Mouse (Mus musculus): ENCODE measurements around the gene Dclk1. TPM values are rescaled to one million over a fixed set of nuclear protein-coding genes. Genes with fewer than 3 reads are reported as not detected.

Dclk1 gene
- polyA plus RNA-seq, 1 experiment from 2014 or later: 24.5 TPM

- H3K4me3 ChIP-seq (ENCODE audit: low read length): no peak overlapping the region
- WGBS: 96% methylated on average over 6 of the region's 6 CpGs
- H3K4me1 ChIP-seq (ENCODE audit: control insufficient read depth, insufficient read depth, low read length): no peaks in the 10 kb centered on the region
- no peaks in the 10 kb centered on the region for H3K36me3 ChIP-seq (ENCODE audit: control insufficient read depth, insufficient read depth, low read length)
- H3K27me3 ChIP-seq (ENCODE audit: control insufficient read depth, insufficient read depth, low read length): no peaks in the 10 kb centered on the region
- H3K9me3 ChIP-seq (ENCODE audit: control insufficient read depth, low read length): no peaks in the 10 kb centered on the region
- no peak for ATAC-seq (ENCODE audit: low FRiP score, low TSS enrichment)
- no peak overlapping the region for H3K27ac ChIP-seq (ENCODE audit: low read depth, low read length)
- no peak overlapping the region for H3K4me2 ChIP-seq (replicated peaks; ENCODE audit: low read depth, low read length)
- H3K9ac ChIP-seq (ENCODE audit: low read depth, low read length): no peak overlapping the region
Observed at GRCm38 (mm10) chr3:55378591-55378990, 136.4 kb downstream of the Dclk1 start.

GRCm38 (mm10) chr3:55380471-55380870 is 138.3 kb downstream of the Dclk1 start:
- no peaks in the 10 kb centered on the region for H3K9me3 ChIP-seq (ENCODE audit: control insufficient read depth, low read length)
- H3K27me3 ChIP-seq (ENCODE audit: control insufficient read depth, insufficient read depth, low read length): no peaks in the 10 kb centered on the region
- no peak overlapping the region for H3K27ac ChIP-seq (ENCODE audit: low read depth, low read length)
- H3K4me2 ChIP-seq (replicated peaks; ENCODE audit: low read depth, low read length): no peak overlapping the region
- 44% methylated on average over 9 of the region's 9 CpGs for WGBS
- ATAC-seq (ENCODE audit: low FRiP score, low TSS enrichment): no peak
- H3K4me3 ChIP-seq (ENCODE audit: low read length): no peak overlapping the region
- no peaks in the 10 kb centered on the region for H3K36me3 ChIP-seq (ENCODE audit: control insufficient read depth, insufficient read depth, low read length)
- no peaks in the 10 kb centered on the region for H3K4me1 ChIP-seq (ENCODE audit: control insufficient read depth, insufficient read depth, low read length)
- H3K9ac ChIP-seq (ENCODE audit: low read depth, low read length): no peak overlapping the region

- H3K27ac ChIP-seq (ENCODE audit: low read depth, low read length): no peak overlapping the region
- no peak for ATAC-seq (ENCODE audit: low FRiP score, low TSS enrichment)
Observed at GRCm38 (mm10) chr3:55392605-55393004, 150.4 kb downstream of the Dclk1 start.

GRCm38 (mm10) chr3:55393549-55393948 is 151.4 kb downstream of the Dclk1 start:
- no peak overlapping the region for H3K4me2 ChIP-seq (replicated peaks; ENCODE audit: low read depth, low read length)
- H3K4me1 ChIP-seq (ENCODE audit: control insufficient read depth, insufficient read depth, low read length): no peaks in the 10 kb centered on the region
- H3K27ac ChIP-seq (ENCODE audit: low read depth, low read length): no peak overlapping the region
- 84% methylated on average over 3 of the region's 3 CpGs for WGBS
- H3K27me3 ChIP-seq (ENCODE audit: control insufficient read depth, insufficient read depth, low read length): no peaks in the 10 kb centered on the region
- no peak for ATAC-seq (ENCODE audit: low FRiP score, low TSS enrichment)
- no peak overlapping the region for H3K4me3 ChIP-seq (ENCODE audit: low read length)
- H3K9ac ChIP-seq (ENCODE audit: low read depth, low read length): no peak overlapping the region
- no peaks in the 10 kb centered on the region for H3K9me3 ChIP-seq (ENCODE audit: control insufficient read depth, low read length)
- no peaks in the 10 kb centered on the region for H3K36me3 ChIP-seq (ENCODE audit: control insufficient read depth, insufficient read depth, low read length)

More at GRCm38 (mm10) chr3:55392605-55393004, 150.4 kb downstream of the Dclk1 start:
- Histone ChIP-seq H3K4me1 (ENCODE audit: control insufficient read depth, insufficient read depth, low read length) (no peaks in the 10 kb centered on the region), H3K4me2 (replicated peaks; ENCODE audit: low read depth, low read length) (no peak overlapping the region), H3K36me3 (ENCODE audit: control insufficient read depth, insufficient read depth, low read length) (no peaks in the 10 kb centered on the region), H3K9ac (ENCODE audit: low read depth, low read length) (no peak overlapping the region), H3K4me3 (ENCODE audit: low read length) (no peak overlapping the region), H3K27me3 (ENCODE audit: control insufficient read depth, insufficient read depth, low read length) (no peaks in the 10 kb centered on the region), H3K9me3 (ENCODE audit: control insufficient read depth, low read length) (no peaks in the 10 kb centered on the region)
- 65% methylated on average over 3 of the region's 3 CpGs for WGBS

- Histone ChIP-seq H3K4me1 (ENCODE audit: control insufficient read depth, insufficient read depth, low read length) (no peaks in the 10 kb centered on the region), H3K4me3 (ENCODE audit: low read length) (no peak overlapping the region), H3K9ac (ENCODE audit: low read depth, low read length) (no peak overlapping the region), H3K9me3 (ENCODE audit: control insufficient read depth, low read length) (no peaks in the 10 kb centered on the region), H3K27me3 (ENCODE audit: control insufficient read depth, insufficient read depth, low read length) (no peaks in the 10 kb centered on the region), H3K36me3 (ENCODE audit: control insufficient read depth, insufficient read depth, low read length) (no peaks in the 10 kb centered on the region), H3K27ac (ENCODE audit: low read depth, low read length) (no peak overlapping the region), H3K4me2 (replicated peaks; ENCODE audit: low read depth, low read length) (no peak overlapping the region)
- 83% methylated on average over 2 of the region's 2 CpGs for WGBS
- no peak for ATAC-seq (ENCODE audit: low FRiP score, low TSS enrichment)
Observed at GRCm38 (mm10) chr3:55396792-55397191, 154.6 kb downstream of the Dclk1 start.

GRCm38 (mm10) chr3:55397752-55398693 is 155.9 kb downstream of the Dclk1 start:
- Histone ChIP-seq H3K4me2 (replicated peaks; ENCODE audit: low read depth, low read length) (no peak overlapping the region), H3K9me3 (ENCODE audit: control insufficient read depth, low read length) (no peaks in the 10 kb centered on the region), H3K9ac (ENCODE audit: low read depth, low read length) (no peak overlapping the region), H3K36me3 (ENCODE audit: control insufficient read depth, insufficient read depth, low read length) (no peaks in the 10 kb centered on the region), H3K4me3 (ENCODE audit: low read length) (no peak overlapping the region), H3K27me3 (ENCODE audit: control insufficient read depth, insufficient read depth, low read length) (no peaks in the 10 kb centered on the region), H3K27ac (ENCODE audit: low read depth, low read length) (no peak overlapping the region), H3K4me1 (ENCODE audit: control insufficient read depth, insufficient read depth, low read length) (no peaks in the 10 kb centered on the region)
- WGBS: 71% methylated on average over 6 of the region's 6 CpGs
- no peak for ATAC-seq (ENCODE audit: low FRiP score, low TSS enrichment)

GRCm38 (mm10) chr3:55401236-55401635 is 159.1 kb downstream of the Dclk1 start:
- Histone ChIP-seq H3K36me3 (ENCODE audit: control insufficient read depth, insufficient read depth, low read length) (no peaks in the 10 kb centered on the region), H3K9me3 (ENCODE audit: control insufficient read depth, low read length) (no peaks in the 10 kb centered on the region), H3K27me3 (ENCODE audit: control insufficient read depth, insufficient read depth, low read length) (no peaks in the 10 kb centered on the region), H3K4me3 (ENCODE audit: low read length) (no peak overlapping the region), H3K27ac (ENCODE audit: low read depth, low read length) (no peak overlapping the region), H3K4me2 (replicated peaks; ENCODE audit: low read depth, low read length) (no peak overlapping the region), H3K4me1 (ENCODE audit: control insufficient read depth, insufficient read depth, low read length) (no peaks in the 10 kb centered on the region), H3K9ac (ENCODE audit: low read depth, low read length) (no peak overlapping the region)
- 61% methylated on average over 1 of the region's 1 CpGs for WGBS
- ATAC-seq (ENCODE audit: low FRiP score, low TSS enrichment): no peak

- Histone ChIP-seq H3K36me3 (ENCODE audit: control insufficient read depth, insufficient read depth, low read length) (no peaks in the 10 kb centered on the region), H3K27me3 (ENCODE audit: control insufficient read depth, insufficient read depth, low read length) (no peaks in the 10 kb centered on the region), H3K4me2 (replicated peaks; ENCODE audit: low read depth, low read length) (no peak overlapping the region), H3K27ac (ENCODE audit: low read depth, low read length) (no peak overlapping the region), H3K4me1 (ENCODE audit: control insufficient read depth, insufficient read depth, low read length) (no peaks in the 10 kb centered on the region), H3K9ac (ENCODE audit: low read depth, low read length) (no peak overlapping the region), H3K9me3 (ENCODE audit: control insufficient read depth, low read length) (no peaks in the 10 kb centered on the region), H3K4me3 (ENCODE audit: low read length) (no peak overlapping the region)
- WGBS: 95% methylated on average over 7 of the region's 7 CpGs
- no peak for ATAC-seq (ENCODE audit: low FRiP score, low TSS enrichment)
Observed at GRCm38 (mm10) chr3:55404751-55405150, 162.6 kb downstream of the Dclk1 start.

GRCm38 (mm10) chr3:55406616-55407015 is 164.5 kb downstream of the Dclk1 start:
- H3K36me3 ChIP-seq (ENCODE audit: control insufficient read depth, insufficient read depth, low read length): no peaks in the 10 kb centered on the region
- H3K4me2 ChIP-seq (replicated peaks; ENCODE audit: low read depth, low read length): no peak overlapping the region
- no peaks in the 10 kb centered on the region for H3K4me1 ChIP-seq (ENCODE audit: control insufficient read depth, insufficient read depth, low read length)
- ATAC-seq (ENCODE audit: low FRiP score, low TSS enrichment): no peak
- no peaks in the 10 kb centered on the region for H3K27me3 ChIP-seq (ENCODE audit: control insufficient read depth, insufficient read depth, low read length)
- WGBS: 85% methylated on average over 7 of the region's 7 CpGs
- H3K9ac ChIP-seq (ENCODE audit: low read depth, low read length): no peak overlapping the region
- H3K27ac ChIP-seq (ENCODE audit: low read depth, low read length): no peak overlapping the region
- no peak overlapping the region for H3K4me3 ChIP-seq (ENCODE audit: low read length)
- H3K9me3 ChIP-seq (ENCODE audit: control insufficient read depth, low read length): peaks cover 1% of the 10 kb centered on the region; the same call in 1 of the 2 replicates
